Mouse (Mus musculus): Measurements from ENCODE around the gene Sox18. TPM values are rescaled to one million over a fixed set of nuclear protein-coding genes. Genes with fewer than 3 reads are reported as not detected.

The Sox18 gene
- total and polyA plus RNA-seq, 3 experiments, result 0.04 TPM; not detected in 2

- Histone ChIP-seq H3K27me3 (ENCODE audit: control insufficient read depth in 1 of 2, insufficient read depth in 2 of 2, low read length in 2 of 2) (peaks cover 0 to 3% of the 10 kb centered on the region in 2 experiments; a peak in 1 of 4 replicates), H3K4me1 (ENCODE audit: control insufficient read depth in 1 of 2, insufficient read depth in 2 of 2, low read length in 2 of 2) (peaks cover 0 to 21% of the 10 kb centered on the region in 2 experiments), H3K9me3 (replicated peaks; ENCODE audit: insufficient read depth, low read length) (no peaks in the 10 kb centered on the region), H3K27ac (ENCODE audit: control insufficient read depth, low read depth, low read length) (no peak overlapping the region), H3K4me3 (ENCODE audit: control insufficient read depth in 1 of 2, insufficient read depth in 1 of 2, low read depth in 2 of 2, low read length in 2 of 2) (no peak overlapping the region), H3K9ac (ENCODE audit: control insufficient read depth, low read depth, low read length, poor library complexity, severe bottlenecking) (0 out of 2 replicates have a peak overlapping the region, but pooled peaks have one; percentile 13), H3K36me3 (ENCODE audit: control insufficient read depth in 1 of 2, insufficient read depth in 2 of 2, low read length in 2 of 2) (peaks cover 0 to 10% of the 10 kb centered on the region in 2 experiments; a peak in 2 of 4 replicates), H3K79me2 (ENCODE audit: control insufficient read depth, insufficient read depth, low read length, poor library complexity) (peaks cover 6% of the 10 kb centered on the region; the same call in 1 of the 2 replicates)
- peak; percentile 45 for TF ChIP-seq SMC3 (IDR thresholded peaks at IDR 0.05; ENCODE audit: low read depth, low read length)
- no peak for TF ChIP-seq UBTF (IDR thresholded peaks at IDR 0.05; ENCODE audit: borderline replicate concordance, insufficient read depth, low read depth, low read length)
- no peak for TF ChIP-seq MEF2A (IDR thresholded peaks at IDR 0.05; ENCODE audit: extremely low read depth, insufficient replicate concordance, low read depth, low read length, poor library complexity, severe bottlenecking)
- TF ChIP-seq MAX (IDR thresholded peaks at IDR 0.05; ENCODE audit: low read length), result no peak
- no peak for TF ChIP-seq HCFC1 (IDR thresholded peaks at IDR 0.05; ENCODE audit: low read depth, low read length)
- no peak for TF ChIP-seq ZMIZ1 (IDR thresholded peaks at IDR 0.05; ENCODE audit: low read depth, low read length)
- TF ChIP-seq KAT2A (conservative IDR thresholded peaks at IDR 0.05; ENCODE audit: low read depth, low read length), result no peak
- no peak for TF ChIP-seq NRF1 (IDR thresholded peaks at IDR 0.05; ENCODE audit: insufficient read depth, low read depth, low read length, poor library complexity, severe bottlenecking)
- TF ChIP-seq ZNF384 (IDR thresholded peaks at IDR 0.05; ENCODE audit: low read depth, low read length), result no peak
- TF ChIP-seq CTCF (IDR thresholded peaks at IDR 0.05 in 2 of 3, conservative IDR thresholded peaks at IDR 0.05 in 1 of 3; ENCODE audit: control insufficient read depth in 1 of 3, insufficient read depth in 1 of 3, low read depth in 2 of 3, low read length in 3 of 3, poor library complexity in 1 of 3, severe bottlenecking in 1 of 3), result peak in 1 of 3 experiments; percentile 52; a peak in 3 of 6 replicates
- peak; percentile 7 for TF ChIP-seq RAD21 (IDR thresholded peaks at IDR 0.05; ENCODE audit: low read depth, low read length)
- TF ChIP-seq ELF1 (IDR thresholded peaks at IDR 0.05; ENCODE audit: low read depth, low read length), result no peak
- TF ChIP-seq GATA1 (IDR thresholded peaks at IDR 0.05; ENCODE audit: low read depth, low read length), result no peak
- DNase-seq (ENCODE audit: low read depth, low spot score), result peak; percentile 37
These were observed 5.0 kb upstream of the Sox18 start for GRCm38 (mm10) chr2:181676424-181676823.

GRCm38 (mm10) chr2:181675454-181675853 is 4.0 kb upstream of the Sox18 start:
- peak; percentile 49 for DNase-seq (ENCODE audit: low read depth, low spot score)
- TF ChIP-seq HCFC1 (IDR thresholded peaks at IDR 0.05; ENCODE audit: low read depth, low read length), result no peak
- no peak for TF ChIP-seq EP300 (IDR thresholded peaks at IDR 0.05; ENCODE audit: low read depth in 1 of 2, low read length in 2 of 2)
- TF ChIP-seq POLR2AphosphoS5 (IDR thresholded peaks at IDR 0.05; ENCODE audit: borderline replicate concordance, low read depth, low read length), result no peak
- TF ChIP-seq TBP (IDR thresholded peaks at IDR 0.05; ENCODE audit: low read depth, low read length), result no peak
- no peak for TF ChIP-seq GATA1 (IDR thresholded peaks at IDR 0.05; ENCODE audit: low read depth, low read length)
- no peak for TF ChIP-seq SIN3A (IDR thresholded peaks at IDR 0.05; ENCODE audit: low read length)
- TF ChIP-seq GABPA (IDR thresholded peaks at IDR 0.05; ENCODE audit: low read depth, low read length), result no peak
- no peak for TF ChIP-seq ZC3H11A (IDR thresholded peaks at IDR 0.05; ENCODE audit: low read depth, low read length)
- TF ChIP-seq MYB (IDR thresholded peaks at IDR 0.05; ENCODE audit: low read depth, low read length), result no peak
- TF ChIP-seq MAX (IDR thresholded peaks at IDR 0.05; ENCODE audit: low read length), result no peak
- TF ChIP-seq USF2 (IDR thresholded peaks at IDR 0.05; ENCODE audit: borderline replicate concordance in 1 of 2, insufficient read depth in 1 of 2, low read depth in 1 of 2, low read length in 2 of 2), result no peak
- TF ChIP-seq ZMIZ1 (IDR thresholded peaks at IDR 0.05; ENCODE audit: low read depth, low read length), result no peak
- no peak for TF ChIP-seq CTCF (IDR thresholded peaks at IDR 0.05 in 2 of 3, conservative IDR thresholded peaks at IDR 0.05 in 1 of 3; ENCODE audit: control insufficient read depth in 1 of 3, insufficient read depth in 1 of 3, low read depth in 2 of 3, low read length in 3 of 3, poor library complexity in 1 of 3, severe bottlenecking in 1 of 3)
- TF ChIP-seq MEF2A (IDR thresholded peaks at IDR 0.05; ENCODE audit: extremely low read depth, insufficient replicate concordance, low read depth, low read length, poor library complexity, severe bottlenecking), result no peak
- H3K27me3 ChIP-seq (ENCODE audit: control insufficient read depth in 1 of 2, insufficient read depth in 2 of 2, low read length in 2 of 2), result peaks cover 0 to 3% of the 10 kb centered on the region in 2 experiments; a peak in 2 of 4 replicates
- H3K36me3 ChIP-seq (ENCODE audit: control insufficient read depth in 1 of 2, insufficient read depth in 2 of 2, low read length in 2 of 2), result peaks cover 0 to 10% of the 10 kb centered on the region in 2 experiments; a peak in 2 of 4 replicates
- H3K79me2 ChIP-seq (ENCODE audit: control insufficient read depth, insufficient read depth, low read length, poor library complexity), result peaks cover 4% of the 10 kb centered on the region; the same call in 1 of the 2 replicates
- H3K9ac ChIP-seq (ENCODE audit: control insufficient read depth, low read depth, low read length, poor library complexity, severe bottlenecking), result peak overlapping the region; percentile 51
- peaks cover 0 to 18% of the 10 kb centered on the region in 2 experiments; a peak in 3 of 4 replicates for H3K4me1 ChIP-seq (ENCODE audit: control insufficient read depth in 1 of 2, insufficient read depth in 2 of 2, low read length in 2 of 2)
- no peak overlapping the region for H3K27ac ChIP-seq (ENCODE audit: control insufficient read depth, low read depth, low read length)
- no peaks in the 10 kb centered on the region for H3K9me3 ChIP-seq (replicated peaks; ENCODE audit: insufficient read depth, low read length)
- peak overlapping the region; percentile 48 to 69 for H3K4me3 ChIP-seq (ENCODE audit: control insufficient read depth in 1 of 2, insufficient read depth in 1 of 2, low read depth in 2 of 2, low read length in 2 of 2)
